Mouse (Mus musculus): ENCODE data around the gene Ccl9.
A peak's percentile ranks its signal among the peaks of the same experiment; 100 is the strongest.

DNA sequence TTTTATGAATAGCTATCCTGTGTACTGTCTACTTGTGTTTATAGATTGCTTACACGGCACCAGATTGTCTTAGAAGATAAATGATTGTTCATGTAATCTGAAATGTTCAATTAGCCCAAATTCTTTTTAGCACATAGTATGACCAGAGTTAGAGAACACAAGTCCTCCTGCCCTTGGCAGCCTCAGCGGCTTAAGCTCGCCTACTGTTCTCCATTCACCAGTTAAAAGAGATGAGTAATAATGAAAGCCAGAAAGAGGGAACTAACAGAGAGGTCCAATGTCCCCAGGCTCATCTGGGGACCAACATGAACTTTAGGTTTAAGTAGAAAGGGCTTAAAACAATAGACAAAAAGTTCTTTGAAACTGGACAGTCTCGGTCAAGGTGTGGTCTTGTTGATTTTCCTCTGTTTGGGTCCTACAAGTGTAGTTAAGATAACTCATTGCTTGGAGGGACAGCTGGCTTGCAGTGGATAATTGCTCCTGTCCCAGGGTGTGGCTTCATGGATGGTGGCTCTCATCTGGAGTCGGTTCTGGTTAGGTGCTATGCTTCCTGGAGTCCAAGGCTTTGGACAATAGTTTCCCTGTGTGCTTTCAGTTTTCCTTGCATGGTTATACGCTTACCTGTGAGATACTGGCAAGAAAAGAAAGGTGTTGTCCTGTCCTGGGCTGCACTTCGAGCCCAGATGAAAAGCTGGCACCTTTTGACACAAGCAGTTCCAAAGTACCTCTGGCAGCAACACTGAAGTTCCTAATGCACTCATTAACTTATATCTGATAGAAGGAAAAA lies 17.4 kb upstream of the Ccl9 start:
- no peak for TF ChIP-seq CTCF (conservative IDR thresholded peaks at IDR 0.05 in 1 of 2, IDR thresholded peaks at IDR 0.05 in 1 of 2; ENCODE audit: low read depth in 2 of 2, low read length in 2 of 2)
- no peak for TF ChIP-seq POLR2A (IDR thresholded peaks at IDR 0.05; ENCODE audit: low read depth, low read length)
- TF ChIP-seq MXI1 (IDR thresholded peaks at IDR 0.05; ENCODE audit: low read depth, low read length), result no peak
- peak; percentile 99 for TF ChIP-seq EP300 (IDR thresholded peaks at IDR 0.05; ENCODE audit: low read length)
- peak; percentile 63; the same call in 1 of the 2 replicates for TF ChIP-seq MYC (IDR thresholded peaks at IDR 0.05; ENCODE audit: low read depth, low read length)
- TF ChIP-seq MAX (IDR thresholded peaks at IDR 0.05; ENCODE audit: low read length), result no peak; the same call in 1 of the 2 replicates
- no peak for TF ChIP-seq ZC3H11A (IDR thresholded peaks at IDR 0.05; ENCODE audit: low read depth, low read length)
- TF ChIP-seq IRF4 (IDR thresholded peaks at IDR 0.05; ENCODE audit: low read depth, low read length), result peak; percentile 100
- peak; percentile 53 for TF ChIP-seq BHLHE40 (IDR thresholded peaks at IDR 0.05; ENCODE audit: low read depth, low read length)
- peak; percentile 96 for TF ChIP-seq RCOR1 (conservative IDR thresholded peaks at IDR 0.05; ENCODE audit: low read depth, low read length)
- no peak for TF ChIP-seq USF1 (IDR thresholded peaks at IDR 0.05; ENCODE audit: low read depth, low read length)
- no peak for TF ChIP-seq PAX5 (IDR thresholded peaks at IDR 0.05; ENCODE audit: low read length)
- TF ChIP-seq TCF12 (IDR thresholded peaks at IDR 0.05; ENCODE audit: low read depth, low read length), result peak; percentile 60; the same call in 1 of the 2 replicates
- TF ChIP-seq MAZ (IDR thresholded peaks at IDR 0.05; ENCODE audit: low read depth, low read length), result no peak
